Comparison of ENCODE assay signal across 13 mouse cellular contexts in genomic region chr11:102665151-102665550, GRCm38 (mm10). TPM values are rescaled to one million over a fixed set of nuclear protein-coding genes. Genes with fewer than 3 reads are reported as not detected.
DNase-seq lines count a peak whose midpoint lies in the region; ATAC-seq lines count a peak whose summit lies in the region.
"Had no signal": no experiment of that assay in that cellular context is flagged by ENCODE, and none has a peak within 500 bp of the region (broad histone marks: within the 10 kb centered on the region; RNA-seq: fewer than 3 reads in every experiment).

No protein-coding gene starts in this region.

- H3K4me3 ChIP-seq in hindbrain, embryonic 13.5 days = peak overlapping the region; percentile 12; the same call in 1 of the 2 replicates
- H3K4me3 ChIP-seq in hindbrain, embryonic 11.5 days (ENCODE audit: low read depth, low read length) = no peak overlapping the region
- H3K4me3 ChIP-seq in limb, embryonic 12.5 days (replicated peaks) = peak overlapping the region; percentile 19

- peaks cover 35% of the 10 kb centered on the region for H3K27me3 ChIP-seq in hindbrain, embryonic 13.5 days
- H3K27me3 ChIP-seq in hindbrain, embryonic 11.5 days (ENCODE audit: control insufficient read depth, insufficient read depth, low read length) = peaks cover 12% of the 10 kb centered on the region
- H3K27me3 ChIP-seq in limb, embryonic 12.5 days = peaks cover 34% of the 10 kb centered on the region

- no peak overlapping the region for H3K9ac ChIP-seq in hindbrain, embryonic 13.5 days
- no peak overlapping the region for H3K9ac ChIP-seq in hindbrain, embryonic 11.5 days (ENCODE audit: low read depth, low read length)
- H3K9ac ChIP-seq in limb, embryonic 12.5 days (replicated peaks) = no peak overlapping the region

- no peaks in the 10 kb centered on the region for H3K36me3 ChIP-seq in hindbrain, embryonic 13.5 days
- H3K36me3 ChIP-seq in hindbrain, embryonic 11.5 days (ENCODE audit: control insufficient read depth, insufficient read depth, low read length) = no peaks in the 10 kb centered on the region
- H3K36me3 ChIP-seq in limb, embryonic 12.5 days = no peaks in the 10 kb centered on the region

- peak overlapping the region; percentile 25; the same call in 1 of the 2 replicates for H3K4me2 ChIP-seq in hindbrain, embryonic 13.5 days
- no peak overlapping the region for H3K4me2 ChIP-seq in hindbrain, embryonic 11.5 days (replicated peaks; ENCODE audit: low read depth, low read length)
- H3K4me2 ChIP-seq in limb, embryonic 12.5 days = peak overlapping the region; percentile 23

- H3K9me3 ChIP-seq in hindbrain, embryonic 13.5 days = peaks cover 15% of the 10 kb centered on the region; the same call in 1 of the 2 replicates
- no peaks in the 10 kb centered on the region for H3K9me3 ChIP-seq in hindbrain, embryonic 11.5 days (ENCODE audit: control insufficient read depth, low read length)
- H3K9me3 ChIP-seq in limb, embryonic 12.5 days = peaks cover 14% of the 10 kb centered on the region

- WGBS in hindbrain, embryonic 13.5 days = 49% methylated on average over 33 of the region's 33 CpGs
- WGBS in hindbrain, embryonic 11.5 days = 64% methylated on average over 25 of the region's 33 CpGs
- WGBS in limb, embryonic 12.5 days = 51% methylated on average over 33 of the region's 33 CpGs

- DNase-seq in hindbrain, embryonic 11.5 days (ENCODE audit: low spot score) = no peak
- DNase-seq in retina, postnatal 1 day = peak; percentile 17
- DNase-seq in retina, embryonic 14.5 days (ENCODE audit: low spot score) = no peak
- DNase-seq in urinary bladder, postnatal 4 days (ENCODE audit: low spot score in 2 of 2) = no peak
- DNase-seq in Muller cell, postnatal 12 days (ENCODE audit: inconsistent ontology term) = no peak
- DNase-seq: adrenal gland, postnatal 10 days; cerebellum, adult 18-20 months; kidney, postnatal 36 days; thymus, postnatal 36 days had no signal

- H3K4me1 ChIP-seq in hindbrain, embryonic 13.5 days (replicated peaks) = no peaks in the 10 kb centered on the region
- no peaks in the 10 kb centered on the region for H3K4me1 ChIP-seq in hindbrain, embryonic 11.5 days (replicated peaks; ENCODE audit: control insufficient read depth, insufficient read depth, low read length)
- H3K4me1 ChIP-seq in limb, embryonic 12.5 days (replicated peaks) = no peaks in the 10 kb centered on the region

- no peak overlapping the region for H3K27ac ChIP-seq in hindbrain, embryonic 13.5 days
- no peak overlapping the region for H3K27ac ChIP-seq in hindbrain, embryonic 11.5 days (ENCODE audit: low read depth, low read length)
- no peak overlapping the region for H3K27ac ChIP-seq in limb, embryonic 12.5 days
- H3K27ac ChIP-seq: macrophage had no signal

- no peak for ATAC-seq in hindbrain, embryonic 13.5 days (ENCODE audit: low FRiP score)
- ATAC-seq in hindbrain, embryonic 11.5 days (ENCODE audit: low FRiP score) = no peak
- ATAC-seq in limb, embryonic 12.5 days (ENCODE audit: insufficient number of reproducible peaks, insufficient read depth, low FRiP score, low TSS enrichment, low read depth) = no peak

RNA-seq across cellular contexts. Expression of gene Meioc, which starts 1.6 kb away (rescaled TPM):
- polyA plus RNA-seq in hindbrain, embryonic 13.5 days (2015; fragmentation: Nextera tagmentation; extraction: Ambion mirVana) = 0.04 and 0.18 TPM in 2 replicates
- 0.88 and 0.91 TPM in 2 replicates for polyA plus RNA-seq in hindbrain, embryonic 11.5 days (2014; fragmentation: Nextera tagmentation; extraction: Ambion mirVana)
- 0.98 and 1.3 TPM in 2 replicates for polyA plus RNA-seq in limb, embryonic 12.5 days (2016; fragmentation: Nextera tagmentation; extraction: Ambion mirVana)
- polyA plus RNA-seq: macrophage; small intestine, adult 2 months had no signal

RNA-seq across cellular contexts. Expression of gene Ccdc43, which starts 32.4 kb away (rescaled TPM):
- 38.4 and 39.4 TPM in 2 replicates for polyA plus RNA-seq in hindbrain, embryonic 13.5 days (2015; fragmentation: Nextera tagmentation; extraction: Ambion mirVana)
- 51.3 and 53.0 TPM in 2 replicates for polyA plus RNA-seq in hindbrain, embryonic 11.5 days (2014; fragmentation: Nextera tagmentation; extraction: Ambion mirVana)
- polyA plus RNA-seq in limb, embryonic 12.5 days (2016; fragmentation: Nextera tagmentation; extraction: Ambion mirVana) = 52.4 and 54.9 TPM in 2 replicates
